Mouse (Mus musculus) liver, embryonic 11.5 days (tissue): ENCODE measurements around the gene Nrgn. TPM values are rescaled to one million over a fixed set of nuclear protein-coding genes. Genes with fewer than 3 reads are reported as not detected.

ENCODE experiments used
- ATAC-seq: fragments of 200-750 bp; cut with Nextera tagmentation; replicated peaks from 2 replicates; pipeline ENCODE4 v1.8.0; 2017; ENCODE audit warnings: moderate number of reproducible peaks, mild to moderate bottlenecking, moderate TSS enrichment, moderate library complexity; ENCODE audit not compliant: low FRiP score
- DNase-seq: peaks from one replicate; pipeline ENCODE4 v3.0.0-alpha.2; 2017; ENCODE audit warnings: low spot score
- H3K27ac ChIP-seq: fragments of 300-500 bp; sonication (generic); 2 replicates; pipeline ENCODE4 v1.5.1; 2014; ENCODE audit warnings: mild to moderate bottlenecking, low read depth, low read length, control low read depth
- H3K27me3 ChIP-seq: fragments of 300-500 bp; sonication (generic); replicated peaks from 2 replicates; pipeline ENCODE4 v1.6.1; 2014; ENCODE audit warnings: low read length, mixed read lengths; ENCODE audit not compliant: control insufficient read depth, insufficient read depth
- H3K36me3 ChIP-seq: fragments of 300-500 bp; sonication (generic); 2 replicates; pipeline ENCODE4 v1.6.1; 2014; ENCODE audit warnings: mild to moderate bottlenecking, low read length, moderate library complexity, mixed read lengths; ENCODE audit not compliant: control insufficient read depth, insufficient read depth
- H3K4me1 ChIP-seq: fragments of 300-500 bp; sonication (generic); replicated peaks from 2 replicates; pipeline ENCODE4 v1.6.1; 2014; ENCODE audit warnings: low read length, mixed read lengths; ENCODE audit not compliant: control insufficient read depth, insufficient read depth
- H3K4me2 ChIP-seq: fragments of 300-500 bp; sonication (generic); 2 replicates; pipeline ENCODE4 v1.6.1; 2014; ENCODE audit warnings: mild to moderate bottlenecking, control low read depth, moderate library complexity
- H3K4me3 ChIP-seq: fragments of 300-500 bp; sonication (generic); 2 replicates; pipeline ENCODE4 v1.5.1; 2014; ENCODE audit warnings: low read depth, low read length, control low read depth
- H3K9ac ChIP-seq: fragments of 300-500 bp; sonication (generic); 2 replicates; pipeline ENCODE4 v1.6.1; 2014; ENCODE audit warnings: low read depth, low read length, control low read depth
- H3K9me3 ChIP-seq: fragments of 300-500 bp; sonication (generic); 2 replicates; pipeline ENCODE4 v1.6.1; 2016; ENCODE audit warnings: low read length, inconsistent platforms, mixed read lengths; ENCODE audit not compliant: control insufficient read depth
- WGBS: fragments of 180-500 bp; shearing (Covaris S2); extraction: QIAGEN DNeasy Blood & Tissue Kit; methylation state at CpG from one replicate; pipeline ENCODE4 v1.1.7; 2014; 5-methylcytosine and 5-hydroxymethylcytosine counted together
- polyA plus RNA-seq: library from polyadenylated mRNA; unstranded; fragments of >200 nt; fragmentation: Nextera tagmentation; extraction: Ambion mirVana; gene quantifications from 2 replicates; pipeline ENCODE4 v1.2.1, GENCODE M21; 2014

Nrgn gene
- 20.8 and 23.6 TPM in 2 replicates for polyA plus RNA-seq

DNA sequence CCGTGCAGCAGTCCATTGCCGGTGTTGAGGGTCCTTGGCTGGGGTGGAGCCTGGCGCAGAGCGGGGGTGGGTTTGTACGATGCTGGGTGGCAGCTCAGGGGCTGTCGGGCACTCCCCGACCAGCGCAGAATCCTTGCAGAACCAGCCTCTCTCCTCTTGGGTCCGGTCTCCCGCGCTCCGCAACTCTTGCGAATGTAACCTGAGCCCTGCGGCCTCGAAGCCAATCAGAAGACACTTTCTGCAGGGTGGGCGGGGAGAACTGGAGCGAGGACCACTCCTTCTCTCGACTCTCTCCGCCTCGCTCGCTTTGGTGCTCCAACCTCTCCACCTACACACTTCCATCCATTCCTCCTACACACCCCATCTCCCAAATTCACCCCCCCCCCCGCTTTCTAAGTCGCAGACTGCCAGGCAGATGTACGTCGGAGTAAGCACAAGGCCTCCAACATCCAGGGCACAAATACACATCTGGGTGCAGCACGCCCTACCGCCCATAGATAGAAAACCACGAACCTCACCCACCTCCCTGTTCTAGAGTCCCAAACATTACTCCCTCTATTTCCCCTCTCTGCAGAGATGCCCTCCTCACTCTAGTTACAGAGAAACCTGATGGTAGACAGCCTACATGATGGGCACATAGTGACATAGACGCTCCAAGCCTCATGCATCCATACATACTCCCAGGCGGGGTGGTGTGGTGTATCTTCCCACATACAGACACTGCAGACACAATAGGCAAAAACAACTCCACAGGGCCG is at the start of gene Nrgn:
Gene Nrgn (minus strand): TSS at position 369 of the 758 bp plus-strand sequence.
- no peaks in the 10 kb centered on the region for H3K36me3 ChIP-seq
- WGBS = 3% methylated on average over 31 of the region's 31 CpGs
- DNase-seq = peak; percentile 77
- H3K4me2 ChIP-seq = peak within 1 kb of the TSS; percentile 72
- H3K27ac ChIP-seq = no peak within 1 kb of the TSS
- H3K4me1 ChIP-seq = peaks cover 34% of the 10 kb centered on the region
- H3K27me3 ChIP-seq = peaks cover 27% of the 10 kb centered on the region
- peak within 1 kb of the TSS; percentile 4; the same call in 1 of the 2 replicates for H3K9ac ChIP-seq
- H3K4me3 ChIP-seq = peak within 1 kb of the TSS; percentile 47
- H3K9me3 ChIP-seq = no peaks in the 10 kb centered on the region
- ATAC-seq = peak; percentile 83

GRCm38 (mm10) chr9:37600538-37601205 is 48.0 kb upstream of the Nrgn start:
- no peak for DNase-seq
- Histone ChIP-seq H3K36me3 (no peaks in the 10 kb centered on the region), H3K27ac (peak overlapping the region; percentile 50; the same call in 1 of the 2 replicates), H3K9ac (no peak overlapping the region), H3K9me3 (no peaks in the 10 kb centered on the region), H3K4me3 (no peak overlapping the region), H3K4me1 (peaks cover 18% of the 10 kb centered on the region), H3K27me3 (no peaks in the 10 kb centered on the region), H3K4me2 (peak overlapping the region; percentile 36)
- 48% methylated on average over 2 of the region's 2 CpGs for WGBS
- ATAC-seq = peak; percentile 97

- Histone ChIP-seq H3K36me3 (no peaks in the 10 kb centered on the region), H3K4me1 (peaks cover 14% of the 10 kb centered on the region), H3K4me3 (no peak overlapping the region), H3K9me3 (no peaks in the 10 kb centered on the region), H3K27me3 (no peaks in the 10 kb centered on the region), H3K27ac (no peak overlapping the region), H3K4me2 (no peak overlapping the region), H3K9ac (no peak overlapping the region)
- DNase-seq = no peak
- ATAC-seq = no peak
- WGBS = 85% methylated on average over 2 of the region's 2 CpGs
Measured at GRCm38 (mm10) chr9:37598637-37599036, 45.9 kb upstream of the Nrgn start.

DNA sequence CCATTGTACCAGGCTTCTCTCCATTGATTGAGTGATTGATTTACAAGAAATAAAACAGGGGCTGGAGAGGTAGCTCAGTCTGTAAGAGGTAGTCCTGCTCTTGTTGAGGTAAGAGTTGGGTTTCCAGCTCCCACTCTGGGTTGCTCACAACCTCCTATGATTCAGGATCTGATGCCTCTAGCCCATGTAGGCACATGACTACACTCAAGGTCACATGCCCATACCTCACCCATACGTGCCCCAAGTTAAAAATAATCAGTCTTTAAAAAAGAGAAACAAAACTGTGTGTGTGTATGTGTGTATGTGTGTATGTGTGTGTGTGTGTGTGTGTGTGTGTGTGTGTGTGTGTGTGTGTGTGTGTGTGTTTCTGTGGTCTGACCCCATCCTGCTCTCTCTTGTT is 42.9 kb upstream of the Nrgn start:
- Histone ChIP-seq H3K27me3 (no peaks in the 10 kb centered on the region), H3K4me2 (no peak overlapping the region), H3K9ac (no peak overlapping the region), H3K36me3 (no peaks in the 10 kb centered on the region), H3K9me3 (peaks cover 2% of the 10 kb centered on the region; the same call in 1 of the 2 replicates), H3K27ac (no peak overlapping the region), H3K4me1 (peaks cover 13% of the 10 kb centered on the region), H3K4me3 (no peak overlapping the region)
- no peak for DNase-seq
- 69% methylated on average over 1 of the region's 1 CpGs for WGBS
- no peak for ATAC-seq

GRCm38 (mm10) chr9:37593690-37594089 is 41.0 kb upstream of the Nrgn start:
- no peak overlapping the region for H3K27ac ChIP-seq
- H3K36me3 ChIP-seq = no peaks in the 10 kb centered on the region
- ATAC-seq = no peak
- H3K9ac ChIP-seq = no peak overlapping the region
- H3K4me1 ChIP-seq = peaks cover 5% of the 10 kb centered on the region
- WGBS = 91% methylated on average over 3 of the region's 3 CpGs
- no peak for DNase-seq
- H3K4me2 ChIP-seq = no peak overlapping the region
- no peak overlapping the region for H3K4me3 ChIP-seq
- H3K9me3 ChIP-seq = peaks cover 2% of the 10 kb centered on the region; the same call in 1 of the 2 replicates
- no peaks in the 10 kb centered on the region for H3K27me3 ChIP-seq

GRCm38 (mm10) chr9:37592633-37593032 is 39.9 kb upstream of the Nrgn start:
- ATAC-seq (no peak), DNase-seq (no peak)
- H3K9me3 ChIP-seq = peaks cover 2% of the 10 kb centered on the region; the same call in 1 of the 2 replicates
- 0 out of 2 replicates have a peak overlapping the region, but pooled peaks have one; percentile 9 for H3K4me2 ChIP-seq
- peaks cover 5% of the 10 kb centered on the region for H3K4me1 ChIP-seq
- H3K27ac ChIP-seq = no peak overlapping the region
- no peaks in the 10 kb centered on the region for H3K27me3 ChIP-seq
- H3K36me3 ChIP-seq = no peaks in the 10 kb centered on the region
- H3K9ac ChIP-seq = no peak overlapping the region
- 34% methylated on average over 6 of the region's 6 CpGs for WGBS
- H3K4me3 ChIP-seq = no peak overlapping the region

- no peak overlapping the region for H3K27ac ChIP-seq
- H3K27me3 ChIP-seq = no peaks in the 10 kb centered on the region
- ATAC-seq (peak; percentile 63), DNase-seq (no peak)
- H3K4me2 ChIP-seq = no peak overlapping the region
- peaks cover 2% of the 10 kb centered on the region; the same call in 1 of the 2 replicates for H3K9me3 ChIP-seq
- no peak overlapping the region for H3K4me3 ChIP-seq
- WGBS = 58% methylated on average over 2 of the region's 2 CpGs
- H3K9ac ChIP-seq = no peak overlapping the region
- no peaks in the 10 kb centered on the region for H3K36me3 ChIP-seq
- H3K4me1 ChIP-seq = peaks cover 5% of the 10 kb centered on the region
Measured at GRCm38 (mm10) chr9:37592025-37592424, 39.3 kb upstream of the Nrgn start.

GRCm38 (mm10) chr9:37590381-37590780 is 37.7 kb upstream of the Nrgn start:
- no peak for ATAC-seq
- no peaks in the 10 kb centered on the region for H3K36me3 ChIP-seq
- no peak for DNase-seq
- no peaks in the 10 kb centered on the region for H3K27me3 ChIP-seq
- no peak overlapping the region for H3K4me3 ChIP-seq
- no peak overlapping the region for H3K27ac ChIP-seq
- no peak overlapping the region for H3K9ac ChIP-seq
- 81% methylated on average over 4 of the region's 4 CpGs for WGBS
- H3K4me2 ChIP-seq = no peak overlapping the region
- H3K4me1 ChIP-seq = peaks cover 5% of the 10 kb centered on the region
- peaks cover 2% of the 10 kb centered on the region; the same call in 1 of the 2 replicates for H3K9me3 ChIP-seq
